Mouse (Mus musculus) embryo, embryonic 10 days (tissue): ENCODE measurements around the gene Zdhhc19.
A peak's percentile ranks its signal among the peaks of the same experiment; 100 is the strongest.

Experiments used
- DNase-seq: peaks from one replicate; pipeline ENCODE4 v3.0.0-alpha.2; 2015; ENCODE audit warnings: low spot score

The Zdhhc19 gene

DNA sequence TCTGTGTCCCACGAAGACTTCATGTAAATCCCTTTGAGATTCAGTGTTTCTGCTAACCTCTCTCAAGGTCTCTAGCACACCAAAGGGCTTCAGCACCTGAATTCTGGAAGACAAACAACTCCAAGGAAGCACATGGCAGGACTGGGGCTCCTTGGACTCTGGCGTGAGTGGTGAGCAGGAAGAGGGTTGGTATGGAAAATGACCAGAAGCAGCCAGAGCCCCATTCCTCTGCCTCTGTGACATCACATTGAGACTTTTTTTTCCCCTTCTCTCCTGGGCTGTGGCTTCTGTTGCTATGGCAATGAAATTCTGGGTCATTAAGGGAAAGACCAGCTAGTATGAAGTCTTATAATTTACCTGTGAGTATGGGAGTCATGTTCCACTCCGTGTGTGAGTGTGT lies at the start of gene Zdhhc19:
TSS of gene Zdhhc19 (plus strand) at position 301 of the 400 bp plus-strand sequence.
- DNase-seq, result no peak

GRCm38 (mm10) chr16:32446563-32447138 lies 49.4 kb upstream of the Zdhhc19 start:
- no peak for DNase-seq

GRCm38 (mm10) chr16:32449665-32450064 lies 46.4 kb upstream of the Zdhhc19 start:
- DNase-seq, result no peak

GRCm38 (mm10) chr16:32450133-32450532 lies 45.9 kb upstream of the Zdhhc19 start:
- no peak for DNase-seq

- no peak for DNase-seq
Measured at GRCm38 (mm10) chr16:32453102-32453501, 43.0 kb upstream of the Zdhhc19 start.

DNA sequence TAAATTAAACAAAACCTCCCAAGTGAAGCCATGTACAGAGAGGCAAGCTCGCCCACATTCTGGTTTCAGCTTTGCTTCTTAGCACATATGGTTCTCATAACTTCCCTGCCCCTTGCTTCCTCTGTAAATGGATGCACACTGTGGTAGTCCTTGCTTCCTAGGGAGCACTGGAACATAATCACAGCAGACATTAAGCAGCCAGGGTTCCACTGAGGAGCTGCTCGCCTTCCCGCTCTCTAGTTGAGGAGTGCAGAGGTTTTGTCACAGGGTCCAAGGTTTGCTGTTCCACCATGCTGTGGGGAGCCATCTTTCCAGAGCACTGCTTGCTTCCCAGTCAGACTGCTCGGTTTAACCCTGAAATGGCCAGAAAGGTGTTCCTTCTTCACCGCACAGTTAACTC lies 41.4 kb upstream of the Zdhhc19 start:
- DNase-seq, result peak; percentile 53

DNA sequence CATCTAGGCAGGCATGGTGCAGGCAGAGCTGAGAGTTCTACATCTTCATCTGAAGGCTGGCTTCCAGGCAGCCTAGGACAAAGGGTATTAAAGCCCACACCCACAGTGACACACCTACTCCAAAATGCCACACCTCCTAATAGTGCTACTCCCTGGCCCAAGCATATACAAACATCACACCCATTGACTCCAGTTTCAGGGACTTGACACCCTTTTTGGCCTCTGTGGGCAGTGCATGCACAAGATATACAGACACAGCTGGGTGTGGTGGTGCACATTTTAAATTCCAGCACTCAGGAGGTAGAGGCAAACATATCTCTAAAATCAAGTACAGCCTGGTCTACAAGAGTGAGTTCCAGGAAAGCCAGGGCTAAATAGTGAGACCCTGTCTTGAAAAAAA lies 40.0 kb upstream of the Zdhhc19 start:
- DNase-seq, result no peak

- DNase-seq, result no peak
Measured at GRCm38 (mm10) chr16:32456761-32457160, 39.3 kb upstream of the Zdhhc19 start.

DNA sequence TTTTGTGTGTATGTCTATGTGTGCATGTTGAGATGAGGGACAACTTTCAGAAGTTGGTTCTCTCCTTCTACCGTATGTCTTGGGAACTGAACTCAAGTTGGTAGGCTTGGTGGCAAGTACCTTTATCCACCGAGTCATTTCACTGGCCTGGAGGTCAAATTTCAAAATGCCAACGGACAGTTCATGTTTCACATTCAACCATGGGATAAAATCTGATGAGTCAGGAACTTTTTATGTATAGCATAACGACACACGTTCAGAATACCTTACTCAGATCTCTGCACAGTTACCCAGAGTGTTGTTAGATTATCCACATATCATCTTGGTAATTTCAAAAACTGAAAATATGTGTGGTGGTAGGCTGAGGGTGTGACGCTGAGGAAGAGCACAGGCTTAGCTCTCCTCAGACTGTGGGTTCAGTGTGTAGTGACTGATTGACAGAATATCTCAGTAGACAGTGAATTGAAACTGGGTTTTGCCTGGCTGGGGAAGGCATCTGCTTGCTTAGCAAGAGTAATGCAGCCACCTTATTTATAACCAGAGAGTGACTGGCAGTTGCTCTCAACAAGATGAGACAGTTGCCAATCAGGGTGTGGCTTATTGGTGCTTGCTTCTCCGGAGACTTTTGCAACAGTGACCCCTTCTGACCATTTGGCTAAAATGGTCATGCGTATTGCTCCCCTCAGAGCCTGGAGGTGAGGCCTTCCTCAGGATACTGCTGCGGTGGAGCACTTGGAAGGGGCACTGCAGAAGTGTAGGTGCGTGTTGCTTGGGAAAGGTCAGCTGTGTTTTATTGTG lies 38.3 kb upstream of the Zdhhc19 start:
- peak; percentile 74 for DNase-seq

- DNase-seq, result peak; percentile 11
Measured at GRCm38 (mm10) chr16:32460518-32460917, 35.5 kb upstream of the Zdhhc19 start.

DNA sequence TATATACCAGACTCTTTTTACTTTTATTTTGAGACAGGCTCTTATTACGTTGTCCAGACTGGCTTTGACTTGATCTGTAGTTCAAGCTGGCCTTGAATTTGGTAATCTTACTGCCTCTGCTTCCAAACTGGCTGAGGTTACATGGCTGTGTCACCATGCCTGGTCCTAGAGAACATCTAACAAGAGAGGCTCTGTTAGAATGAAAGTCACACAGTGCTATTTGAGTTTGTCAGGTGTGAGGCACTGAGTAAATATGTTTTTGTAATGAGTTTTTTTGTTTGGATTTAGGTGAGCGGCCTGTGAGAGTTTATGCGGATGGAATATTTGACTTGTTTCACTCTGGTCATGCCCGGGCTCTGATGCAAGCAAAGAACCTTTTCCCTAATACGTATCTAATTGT lies 34.4 kb upstream of the Zdhhc19 start:
- DNase-seq, result no peak

DNA sequence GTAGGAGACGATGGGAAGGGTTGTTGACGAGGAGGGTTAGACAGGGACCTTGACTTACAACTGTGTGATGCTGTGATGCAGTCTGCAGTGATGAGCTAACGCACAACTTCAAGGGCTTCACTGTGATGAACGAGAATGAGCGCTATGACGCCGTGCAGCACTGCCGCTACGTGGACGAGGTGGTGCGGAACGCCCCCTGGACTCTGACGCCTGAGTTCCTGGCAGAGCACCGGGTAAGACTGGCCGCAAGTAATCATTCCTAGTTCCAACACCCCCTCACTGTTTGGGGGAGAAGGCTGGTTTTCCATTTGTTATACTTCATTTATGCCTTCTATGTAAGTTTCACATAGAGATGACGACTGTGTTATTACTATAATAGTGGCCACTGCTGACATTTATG lies 33.1 kb upstream of the Zdhhc19 start:
- DNase-seq, result no peak

- DNase-seq, result no peak
Measured at GRCm38 (mm10) chr16:32463426-32463825, 32.6 kb upstream of the Zdhhc19 start.

DNA sequence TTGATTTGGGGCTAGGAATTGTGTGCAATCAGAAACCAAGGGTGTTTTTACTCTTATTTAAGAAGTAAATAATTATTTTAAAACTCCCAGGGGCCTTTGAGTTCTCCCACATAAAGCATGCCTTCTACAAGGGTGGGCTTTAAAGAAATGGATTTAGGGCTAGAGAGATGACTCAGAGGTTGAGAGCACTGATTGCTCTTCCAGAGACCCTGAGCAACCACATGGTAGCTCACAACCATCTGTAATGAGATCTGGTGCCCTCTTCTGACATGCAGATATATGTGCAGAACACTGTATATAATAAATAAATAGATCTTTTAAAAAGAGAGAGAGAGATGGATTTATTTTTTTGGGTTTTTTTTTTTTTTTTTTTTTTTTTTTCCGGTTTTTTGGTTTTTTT lies 31.2 kb upstream of the Zdhhc19 start:
- DNase-seq, result no peak

DNA sequence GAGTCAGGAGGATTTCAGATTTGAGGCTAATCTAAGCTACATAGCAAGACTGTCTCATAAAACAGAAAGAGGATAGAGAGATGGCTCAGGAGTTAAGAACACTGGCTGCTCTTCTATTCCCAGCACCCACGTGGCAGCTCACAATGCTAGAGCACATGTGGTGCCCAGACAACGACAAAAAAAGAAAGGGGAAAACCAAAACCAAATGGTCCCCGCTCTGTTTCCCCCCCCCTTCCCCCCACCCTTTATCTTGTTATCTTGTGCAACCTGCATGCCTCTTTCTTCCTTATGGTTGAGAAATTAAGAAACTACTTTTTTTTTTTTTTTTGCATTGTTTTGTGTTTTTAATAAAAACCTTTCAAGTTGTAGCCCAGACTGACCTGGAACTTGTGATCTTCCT lies 27.6 kb upstream of the Zdhhc19 start:
- no peak for DNase-seq

DNA sequence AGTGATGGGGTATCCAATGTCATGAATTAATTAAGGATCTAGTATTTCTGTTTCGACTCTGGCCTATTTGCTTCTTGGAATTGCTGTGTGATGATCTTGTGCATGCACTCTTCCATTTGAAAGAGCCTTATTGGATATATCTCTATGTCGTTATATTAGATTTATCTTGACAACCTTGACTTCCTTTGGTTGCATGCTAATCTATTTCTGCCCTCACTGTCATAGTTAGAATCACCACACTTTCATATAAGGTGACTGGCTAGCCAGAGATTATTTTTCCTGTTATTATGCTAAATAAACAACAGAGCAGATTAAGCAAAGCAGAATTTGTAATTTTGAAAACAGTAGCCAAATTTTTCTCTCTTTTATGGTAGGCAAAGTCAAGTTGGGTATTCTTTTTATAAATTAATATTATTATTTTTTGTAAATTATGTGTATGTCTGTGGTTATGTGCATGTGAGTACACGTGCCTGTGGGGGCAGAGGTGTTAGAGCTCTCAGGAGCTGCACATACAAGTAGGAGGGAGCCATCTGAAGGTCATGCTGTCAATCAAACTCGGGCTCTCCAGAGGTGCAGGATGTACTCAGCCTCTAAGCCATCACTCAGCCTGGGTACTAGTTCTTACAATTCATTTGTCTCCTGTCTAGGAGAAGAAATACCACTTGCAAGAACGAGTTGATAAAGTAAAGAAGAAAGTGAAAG lies 26.5 kb upstream of the Zdhhc19 start:
- DNase-seq, result no peak

GRCm38 (mm10) chr16:32472276-32473015 lies 23.6 kb upstream of the Zdhhc19 start:
- peak; percentile 24 for DNase-seq

DNA sequence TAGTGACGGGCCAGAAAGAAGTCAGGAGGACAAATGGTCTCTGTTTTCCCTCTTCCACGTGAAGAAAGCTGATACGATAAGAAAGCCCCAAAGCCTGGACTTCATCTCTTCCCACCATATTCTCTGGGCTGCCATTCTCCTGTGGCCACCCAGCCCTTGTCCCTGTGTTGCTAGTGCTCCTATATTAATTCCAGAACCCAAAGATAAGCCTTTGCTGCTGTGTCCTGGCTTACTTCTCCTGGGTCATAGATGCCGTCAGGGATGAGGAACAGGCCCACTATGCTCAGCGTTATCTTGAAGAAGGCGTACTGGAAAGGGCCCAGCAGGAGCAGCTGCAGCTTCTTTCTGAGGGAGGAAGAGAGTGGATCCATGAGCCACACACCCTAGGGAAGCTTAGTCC lies 18.8 kb upstream of the Zdhhc19 start:
- DNase-seq, result no peak

- DNase-seq, result no peak
Measured at GRCm38 (mm10) chr16:32479415-32479814, 16.6 kb upstream of the Zdhhc19 start.

- peak; percentile 60 for DNase-seq
Measured at GRCm38 (mm10) chr16:32484431-32484871, 11.6 kb upstream of the Zdhhc19 start.

- DNase-seq, result no peak
Measured at GRCm38 (mm10) chr16:32485209-32485608, 10.9 kb upstream of the Zdhhc19 start.

DNA sequence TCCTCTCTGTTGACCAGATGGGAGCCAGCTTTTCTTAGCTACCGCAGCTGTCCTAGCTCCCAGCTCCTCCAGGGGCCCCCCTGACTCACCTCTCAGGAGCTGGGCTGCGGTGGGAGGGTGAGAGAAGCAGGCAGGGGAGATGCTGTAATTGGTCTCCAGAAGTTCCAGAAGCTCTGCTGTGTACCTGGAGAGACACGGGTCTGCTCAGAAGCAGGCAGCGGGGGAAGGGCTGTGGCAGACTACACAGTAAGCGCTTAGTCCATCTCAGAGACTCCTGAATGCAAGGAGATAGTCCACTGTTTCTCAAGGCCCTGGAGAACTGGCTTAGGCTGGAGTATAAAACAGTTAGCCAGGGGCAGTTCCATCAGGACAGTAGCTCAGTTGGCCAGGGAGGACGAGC lies 10.0 kb upstream of the Zdhhc19 start:
- DNase-seq, result no peak
